Comparison of ENCODE assay signal across 9 mouse cellular contexts in genomic region chr6:83136291-83136880, GRCm38 (mm10). TPM values are rescaled to one million over a fixed set of nuclear protein-coding genes. Genes with fewer than 3 reads are reported as not detected.
DNase-seq lines count a peak whose midpoint lies in the region; ATAC-seq and TF ChIP-seq lines count a peak whose summit lies in the region.
"Had no signal": no experiment of that assay in that cellular context is flagged by ENCODE, and none has a peak within 500 bp of the region (broad histone marks: within the 10 kb centered on the region; RNA-seq: fewer than 3 reads in every experiment).

No protein-coding gene starts in this region.

- DNase-seq in testis, postnatal 10 days (ENCODE audit: low spot score): no peak
- DNase-seq in liver, embryonic 11.5 days (ENCODE audit: low spot score): no peak
- peak; percentile 45 for DNase-seq in yolk sac, embryonic 10.5 days (ENCODE audit: low spot score)
- no peak for DNase-seq in layer of hippocampus, adult 18-20 months (ENCODE audit: low spot score in 2 of 2)
- DNase-seq in MN1 (ENCODE audit: low spot score): no peak
- DNase-seq: cerebellum, postnatal 25 days had no signal

- peak overlapping the region; percentile 86 for H3K9ac ChIP-seq in liver, embryonic 11.5 days (ENCODE audit: low read depth, low read length)

- no peak for ATAC-seq in erythroblast, adult 5-6 weeks (replicated peaks; ENCODE audit: low FRiP score, poor library complexity, severe bottlenecking)
- ATAC-seq in liver, embryonic 11.5 days (replicated peaks; ENCODE audit: low FRiP score): no peak

- H3K4me3 ChIP-seq in erythroblast, embryonic 14.5 days (replicated peaks): peak overlapping the region; percentile 56
- peak overlapping the region; percentile 59 for H3K4me3 ChIP-seq in testis, adult 2 months (ENCODE audit: control insufficient read depth, low read depth, low read length)
- peak overlapping the region; percentile 63 for H3K4me3 ChIP-seq in liver, embryonic 11.5 days (ENCODE audit: low read depth, low read length)

- TF ChIP-seq POLR2A in testis, adult 2 months (IDR thresholded peaks at IDR 0.05; ENCODE audit: control insufficient read depth, low read depth, low read length): no peak

- H3K9me3 ChIP-seq in erythroblast, embryonic 14.5 days (ENCODE audit: control insufficient read depth, low read length): no peaks in the 10 kb centered on the region
- H3K9me3 ChIP-seq in liver, embryonic 11.5 days (ENCODE audit: control insufficient read depth, low read length): no peaks in the 10 kb centered on the region

- no peaks in the 10 kb centered on the region; the same call in 1 of the 2 replicates for H3K36me3 ChIP-seq in erythroblast, embryonic 14.5 days (ENCODE audit: control insufficient read depth)
- no peaks in the 10 kb centered on the region for H3K36me3 ChIP-seq in testis, adult 2 months (ENCODE audit: control insufficient read depth, insufficient read depth, low read length)
- H3K36me3 ChIP-seq in liver, embryonic 11.5 days (ENCODE audit: control insufficient read depth, insufficient read depth, low read length): no peaks in the 10 kb centered on the region; the same call in 1 of the 2 replicates

- H3K4me1 ChIP-seq in erythroblast, embryonic 14.5 days (ENCODE audit: control insufficient read depth): peaks cover 26% of the 10 kb centered on the region
- peaks cover 29% of the 10 kb centered on the region for H3K4me1 ChIP-seq in testis, adult 2 months (ENCODE audit: control insufficient read depth, insufficient read depth, low read length)
- peaks cover 31% of the 10 kb centered on the region for H3K4me1 ChIP-seq in liver, embryonic 11.5 days (replicated peaks; ENCODE audit: control insufficient read depth, insufficient read depth, low read length)

- WGBS in liver, embryonic 11.5 days: 25% methylated on average over 5 of the region's 5 CpGs

- peak overlapping the region; percentile 86 for H3K4me2 ChIP-seq in liver, embryonic 11.5 days

- H3K27ac ChIP-seq in testis, adult 2 months (ENCODE audit: control insufficient read depth, insufficient read depth, low read depth, low read length): peak overlapping the region; percentile 69
- H3K27ac ChIP-seq in liver, embryonic 11.5 days (ENCODE audit: low read depth, low read length): peak overlapping the region; percentile 97

- no peak for TF ChIP-seq CTCF in testis, adult 2 months (IDR thresholded peaks at IDR 0.05; ENCODE audit: control insufficient read depth, insufficient read depth, insufficient replicate concordance, low read depth, low read length)

- peaks cover 75% of the 10 kb centered on the region for H3K27me3 ChIP-seq in erythroblast, embryonic 14.5 days (ENCODE audit: control insufficient read depth)
- no peaks in the 10 kb centered on the region for H3K27me3 ChIP-seq in testis, adult 2 months (ENCODE audit: control insufficient read depth, insufficient read depth, low read length)
- peaks cover 15% of the 10 kb centered on the region for H3K27me3 ChIP-seq in liver, embryonic 11.5 days (replicated peaks; ENCODE audit: control insufficient read depth, insufficient read depth, low read length)

RNA-seq across cellular contexts. Expression of gene Rtkn, which starts 1.1 kb away (rescaled TPM):
- 0.26 and 0.39 TPM in 2 replicates for polyA plus RNA-seq in erythroblast, embryonic 14.5 days (2012)
- 0.63 TPM in 1 of 2 replicates, not detected in the other for total RNA-seq in erythroblast, adult 5-6 weeks (2015; ENCODE audit: low replicate concordance)
- total RNA-seq in erythroblast, adult 5-6 weeks (2017; ENCODE audit: low replicate concordance): not detected in 2 replicates
- polyA plus RNA-seq in testis, adult 2 months (2012; rRNA removed): 13.2 and 19.2 TPM in 2 replicates
- 14.7 and 15.4 TPM in 2 replicates for polyA plus RNA-seq in liver, embryonic 11.5 days (2014; fragmentation: Nextera tagmentation; extraction: Ambion mirVana)
- 10 to 100 TPM; 73.5 to 75.8 TPM for total RNA-seq in layer of hippocampus, adult 18-20 months (2021)

RNA-seq across cellular contexts. Expression of gene Ino80b, which starts 11.2 kb away (rescaled TPM):
- polyA plus RNA-seq in erythroblast, embryonic 14.5 days (2012): 26.4 TPM in 2 replicates
- total RNA-seq in erythroblast, adult 5-6 weeks (2015; ENCODE audit: low replicate concordance): 0.77 and 5.2 TPM in 2 replicates
- total RNA-seq in erythroblast, adult 5-6 weeks (2017; ENCODE audit: low replicate concordance): 19.2 and 25.0 TPM in 2 replicates
- polyA plus RNA-seq in testis, adult 2 months (2012; rRNA removed): 35.0 and 50.6 TPM in 2 replicates
- 15.8 and 17.6 TPM in 2 replicates for polyA plus RNA-seq in liver, embryonic 11.5 days (2014; fragmentation: Nextera tagmentation; extraction: Ambion mirVana)
- total RNA-seq in layer of hippocampus, adult 18-20 months (2021): 10 to 100 TPM; 28.0 to 29.5 TPM

RNA-seq across cellular contexts. Expression of gene Wbp1, which starts 15.0 kb away (rescaled TPM):
- polyA plus RNA-seq in erythroblast, embryonic 14.5 days (2012): 16.2 and 18.3 TPM in 2 replicates
- 7.1 and 18.8 TPM in 2 replicates for total RNA-seq in erythroblast, adult 5-6 weeks (2015; ENCODE audit: low replicate concordance)
- total RNA-seq in erythroblast, adult 5-6 weeks (2017; ENCODE audit: low replicate concordance): 18.3 and 42.2 TPM in 2 replicates
- polyA plus RNA-seq in testis, adult 2 months (2012; rRNA removed): 53.0 and 63.3 TPM in 2 replicates
- polyA plus RNA-seq in liver, embryonic 11.5 days (2014; fragmentation: Nextera tagmentation; extraction: Ambion mirVana): 45.1 and 50.3 TPM in 2 replicates
- total RNA-seq in layer of hippocampus, adult 18-20 months (2021): 10 to 100 TPM; 47.4 to 52.5 TPM

RNA-seq across cellular contexts. Expression of gene Wdr54, which starts 19.8 kb away (rescaled TPM):
- polyA plus RNA-seq in erythroblast, embryonic 14.5 days (2012): 0.01 and 0.02 TPM in 2 replicates
- total RNA-seq in erythroblast, adult 5-6 weeks (2015; ENCODE audit: low replicate concordance): not detected in 2 replicates
- 0.28 TPM in 1 of 2 replicates, not detected in the other for total RNA-seq in erythroblast, adult 5-6 weeks (2017; ENCODE audit: low replicate concordance)
- 129 and 133 TPM in 2 replicates for polyA plus RNA-seq in testis, adult 2 months (2012; rRNA removed)
- polyA plus RNA-seq in liver, embryonic 11.5 days (2014; fragmentation: Nextera tagmentation; extraction: Ambion mirVana): 2.3 and 4.3 TPM in 2 replicates
- total RNA-seq in layer of hippocampus, adult 18-20 months (2021): 10 to 100 TPM; 24.4 to 27.6 TPM

RNA-seq across cellular contexts. Expression of gene 1700003E16Rik, which starts 19.8 kb away (rescaled TPM):
- polyA plus RNA-seq in erythroblast, embryonic 14.5 days (2012): not detected in 2 replicates
- total RNA-seq in erythroblast, adult 5-6 weeks (2015; ENCODE audit: low replicate concordance): not detected in 2 replicates
- total RNA-seq in erythroblast, adult 5-6 weeks (2017; ENCODE audit: low replicate concordance): not detected in 2 replicates
- 604 and 651 TPM in 2 replicates for polyA plus RNA-seq in testis, adult 2 months (2012; rRNA removed)
- 0.08 and 0.12 TPM in 2 replicates for polyA plus RNA-seq in liver, embryonic 11.5 days (2014; fragmentation: Nextera tagmentation; extraction: Ambion mirVana)
- total RNA-seq in layer of hippocampus, adult 18-20 months (2021): 10 to 100 TPM; 25.3 to 26.1 TPM

Comparison
In these comparisons a context has a peak if more than half of its experiments do, and no peak if none do; other contexts are left out.
1. RNA of gene Rtkn, which starts 1.1 kb away (polyA plus RNA-seq): 14.7 to 15.4 TPM in liver, embryonic 11.5 days and 13.2 to 19.2 TPM in testis, adult 2 months; 0.26 to 0.39 TPM in erythroblast, embryonic 14.5 days; every median in the first group is over 10 times any median in the second.
2. Peak in every context shown above with its lines, with median percentiles within 50 percentile points of each other: H3K4me3 ChIP-seq.